Mouse (Mus musculus): ENCODE measurements around the gene Tceanc. TPM values are rescaled to one million over a fixed set of nuclear protein-coding genes. Genes with fewer than 3 reads are reported as not detected.

Tceanc gene
- 1.5 and 1.8 TPM in 2 replicates for polyA plus RNA-seq (2012; rRNA removed; ENCODE audit: low replicate concordance)

GRCm38 (mm10) chrX:166518345-166518744, at the start of gene Tceanc:
TSS of gene Tceanc (minus strand) at chrX:166518567.

GRCm38 (mm10) chrX:166479365-166479983, 38.9 kb downstream of the Tceanc start, which contains the start of gene Rab9:
TSS of gene Rab9 (minus strand) at chrX:166479867.

Other genes with a start within 250 kb of the Tceanc start
- gene Trappc2, start 78.0 kb downstream of the Tceanc start, polyA plus RNA-seq (2012; rRNA removed; ENCODE audit: low replicate concordance) = 4.2 and 8.1 TPM in 2 replicates
- 1.3 and 1.9 TPM in 2 replicates for gene Ofd1, start 77.9 kb downstream of the Tceanc start, polyA plus RNA-seq (2012; rRNA removed; ENCODE audit: low replicate concordance)
- gene Rab9, start 38.7 kb downstream of the Tceanc start, polyA plus RNA-seq (2012; rRNA removed; ENCODE audit: low replicate concordance) = 8.3 and 14.6 TPM in 2 replicates
- 0.13 and 7.8 TPM in 2 replicates for gene Egfl6, start 67.2 kb upstream of the Tceanc start, polyA plus RNA-seq (2012; rRNA removed; ENCODE audit: low replicate concordance)